Mouse (Mus musculus) heart, postnatal 0 days (tissue): Measurements from ENCODE around the gene Pde4dip.

Experiments
- CTCF ChIP-seq: IDR thresholded peaks from 2 replicates; pipeline ENCODE4 v1.5.1; 2016; ENCODE audit warnings: antibody characterized with exemption, control low read depth, low read depth
- EP300 ChIP-seq: IDR thresholded peaks from 2 replicates; pipeline ENCODE4 v1.6.1; 2016; ENCODE audit warnings: antibody characterized with exemption, low read depth

- TF ChIP-seq EP300 = no peak
- TF ChIP-seq CTCF = peak; percentile 69
Measured at GRCm38 (mm10) chr3:97767771-97768762, 120.4 kb downstream of the Pde4dip start.
